Mouse (Mus musculus): ENCODE measurements at regions not wholly inside any gene's neighbourhood (a gene's known extent, or its start where the extent isn't known, plus 50 kb on each side); places are given as distances from the start of the nearest gene placed in this dataset.

DNA sequence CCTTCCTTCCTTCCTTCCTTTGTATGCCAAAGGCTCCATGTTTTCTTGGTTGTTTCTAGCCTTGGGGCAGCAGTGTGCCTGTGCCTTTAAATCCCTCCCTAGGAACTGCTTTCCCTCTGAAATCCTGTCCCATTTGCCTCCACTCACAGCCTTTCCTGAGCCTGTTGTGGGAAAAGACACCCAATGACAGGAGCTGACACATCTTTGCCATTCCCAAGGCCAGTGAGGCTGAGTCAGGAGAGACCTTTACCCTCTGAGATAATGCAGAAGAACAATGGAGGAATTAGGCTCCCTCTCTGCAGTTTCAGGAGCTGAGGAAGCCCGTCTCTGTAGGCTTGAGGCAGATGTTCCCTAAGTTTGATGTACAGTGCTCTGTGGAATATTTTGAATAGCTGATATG lies 480.2 kb downstream of the Rnf144b start:
- DNase-seq, result no peak

- DNase-seq, result no peak
These were observed 489.0 kb downstream of the Rnf144b start for GRCm38 (mm10) chr13:47611439-47611838.

DNA sequence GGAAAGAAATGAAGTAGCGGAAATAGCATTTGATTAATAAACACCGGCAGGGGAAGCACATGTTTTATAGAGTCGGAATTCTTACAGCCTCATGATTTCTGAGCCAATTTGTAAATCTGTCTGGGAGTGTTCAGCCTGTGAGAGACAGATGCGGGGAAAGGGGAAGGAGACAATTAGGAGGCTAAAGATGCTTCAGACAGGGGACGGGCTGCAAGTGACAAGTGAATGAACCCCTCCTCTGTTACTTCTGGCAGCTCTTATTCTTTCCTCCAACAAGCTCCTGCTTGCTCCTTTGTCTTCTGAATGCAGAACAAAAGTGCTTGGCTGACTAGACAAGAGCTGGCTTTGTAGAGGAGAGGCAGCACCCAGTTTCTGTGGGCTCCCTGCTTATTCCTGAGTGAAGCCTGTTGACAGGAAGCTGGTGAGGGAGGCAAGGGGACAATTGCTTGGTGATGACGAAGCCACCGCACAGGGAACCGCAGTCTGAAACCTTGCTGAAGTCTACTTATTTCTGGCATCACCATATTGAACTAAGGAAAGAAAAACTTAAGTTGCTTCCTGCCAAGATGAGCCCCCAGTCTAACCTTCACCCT lies 514.2 kb downstream of the Rnf144b start:
- no peak for DNase-seq

GRCm38 (mm10) chr13:47642341-47642740 lies 519.9 kb downstream of the Rnf144b start:
- no peak for DNase-seq

DNA sequence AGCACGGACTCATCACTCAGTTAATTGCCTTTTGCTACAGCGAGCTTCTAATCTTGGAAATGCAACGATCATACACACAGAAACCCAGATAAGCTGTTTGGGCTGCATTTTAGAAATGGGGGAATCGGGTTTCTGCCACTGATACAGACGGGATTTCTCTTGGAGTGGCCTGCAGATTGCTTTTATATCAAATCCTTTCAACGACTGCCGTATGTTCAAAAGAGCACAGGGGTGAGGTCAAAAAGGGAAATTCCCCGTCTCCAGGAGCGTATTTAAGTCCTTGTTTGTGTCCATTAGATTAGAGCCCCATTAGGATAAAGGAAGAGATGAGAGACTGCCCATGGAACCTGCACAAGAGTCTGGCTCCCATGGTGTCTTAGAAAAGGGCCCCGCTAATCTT lies 522.6 kb downstream of the Rnf144b start:
- DNase-seq, result no peak

GRCm38 (mm10) chr13:47647693-47648092 lies 525.2 kb downstream of the Rnf144b start:
- no peak for DNase-seq

DNA sequence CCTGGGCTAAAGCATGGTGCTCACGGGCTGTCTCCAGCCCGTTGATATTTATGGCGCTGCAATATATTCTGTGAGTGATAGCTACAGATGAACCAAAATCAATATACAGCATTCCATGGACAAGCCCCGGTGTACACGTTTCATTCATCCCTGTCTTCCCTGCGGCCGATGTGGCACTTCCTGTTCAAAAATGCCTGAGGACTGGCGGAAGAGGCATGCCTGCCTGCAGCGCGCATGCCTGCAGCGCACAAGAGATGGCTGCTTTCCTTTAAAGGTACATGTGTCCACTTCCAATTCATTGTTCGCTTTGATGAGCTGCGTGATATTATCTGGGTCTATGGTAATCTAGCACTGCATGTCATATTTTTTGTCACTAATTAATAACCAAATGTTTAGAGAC lies 527.6 kb downstream of the Rnf144b start:
- DNase-seq, result no peak

- DNase-seq, result no peak
These were observed 544.0 kb downstream of the Rnf144b start for GRCm38 (mm10) chr13:47666470-47666869.

- peak; percentile 93 for DNase-seq
These were observed 544.7 kb downstream of the Rnf144b start for GRCm38 (mm10) chr13:47666956-47667701.

GRCm38 (mm10) chr13:47688131-47688530 lies 565.7 kb downstream of the Rnf144b start:
- no peak for DNase-seq

DNA sequence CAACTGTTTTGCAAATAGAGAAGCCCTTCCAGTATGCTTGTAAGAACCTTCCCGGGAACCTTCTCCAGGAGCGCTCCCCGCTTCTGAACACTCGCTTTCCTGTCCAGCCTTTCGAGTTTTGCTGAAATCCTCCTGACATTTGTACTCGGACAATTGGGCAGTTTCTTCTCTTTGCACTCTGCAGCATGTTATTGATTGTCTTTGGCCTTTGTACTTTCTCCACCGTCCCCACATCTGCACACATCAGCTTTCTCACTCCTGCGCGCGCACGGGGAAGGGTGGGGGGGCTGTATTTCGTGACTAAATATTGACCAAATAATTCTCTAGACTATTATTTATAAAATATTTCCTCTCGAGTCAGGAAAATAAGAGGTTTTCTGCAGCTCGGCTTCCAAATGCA lies 567.2 kb upstream of the Id4 start:
- DNase-seq, result no peak

GRCm38 (mm10) chr13:47695877-47696276 lies 565.2 kb upstream of the Id4 start:
- DNase-seq, result no peak

DNA sequence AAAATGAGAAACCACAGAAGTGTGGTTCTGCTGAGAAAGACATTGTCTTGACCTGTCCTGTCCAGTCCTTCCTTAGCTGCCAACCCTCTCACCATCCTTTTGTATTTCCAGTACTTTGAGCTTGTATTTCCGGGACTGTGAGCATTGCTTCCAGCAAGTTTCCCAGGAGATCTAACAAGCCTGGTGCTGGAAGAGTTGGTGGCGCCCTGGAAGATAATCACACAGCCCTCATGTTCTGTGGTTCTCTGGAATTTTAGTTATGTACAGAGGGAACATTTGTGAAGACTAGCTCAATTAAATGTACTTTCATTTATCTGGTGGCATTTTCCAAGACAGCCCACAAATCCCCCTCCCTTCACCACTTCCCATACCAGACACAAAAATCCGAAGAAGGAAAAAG lies 560.5 kb upstream of the Id4 start:
- DNase-seq, result no peak

GRCm38 (mm10) chr13:47707961-47708609 lies 552.9 kb upstream of the Id4 start:
- peak; percentile 17 for DNase-seq

- DNase-seq, result no peak
These were observed 551.7 kb upstream of the Id4 start for GRCm38 (mm10) chr13:47709323-47709722.

DNA sequence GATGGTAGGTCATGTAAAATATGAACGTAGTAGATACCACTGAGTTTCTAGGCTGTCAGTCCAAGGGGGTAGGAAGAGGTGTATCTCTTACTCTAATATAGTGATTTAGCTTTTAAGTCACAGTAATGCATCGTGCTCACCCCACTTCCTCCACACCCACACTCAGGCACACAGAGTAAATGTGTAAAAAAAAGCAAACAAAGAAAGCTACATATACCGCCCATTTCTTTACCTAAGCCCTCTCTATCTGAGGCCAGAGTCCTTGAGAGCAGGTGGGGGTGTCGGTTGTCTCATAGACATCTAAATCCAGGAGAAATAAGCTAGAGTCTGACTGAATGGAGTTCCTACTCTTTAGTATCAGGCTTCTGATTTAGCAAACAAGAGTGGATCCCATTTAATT lies 548.5 kb upstream of the Id4 start:
- DNase-seq, result no peak

DNA sequence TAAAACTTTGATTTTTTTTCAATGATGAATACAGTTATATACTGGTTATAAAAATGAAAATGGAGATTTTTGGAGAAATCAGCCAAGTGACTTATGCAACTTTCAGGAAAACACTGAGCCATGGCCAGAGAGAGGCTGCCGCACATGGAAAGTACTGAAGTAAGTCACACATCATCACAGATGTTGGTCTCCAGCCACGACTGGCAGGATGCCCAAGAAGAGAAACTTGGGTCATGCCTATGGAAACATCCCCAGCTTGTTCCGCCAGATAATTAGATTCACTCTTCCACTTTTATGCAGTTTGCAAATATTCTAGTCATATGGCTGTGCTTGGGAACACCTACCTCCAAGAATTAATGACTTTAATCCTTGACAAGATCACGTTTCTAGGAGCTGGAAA lies 544.8 kb upstream of the Id4 start:
- DNase-seq, result no peak

DNA sequence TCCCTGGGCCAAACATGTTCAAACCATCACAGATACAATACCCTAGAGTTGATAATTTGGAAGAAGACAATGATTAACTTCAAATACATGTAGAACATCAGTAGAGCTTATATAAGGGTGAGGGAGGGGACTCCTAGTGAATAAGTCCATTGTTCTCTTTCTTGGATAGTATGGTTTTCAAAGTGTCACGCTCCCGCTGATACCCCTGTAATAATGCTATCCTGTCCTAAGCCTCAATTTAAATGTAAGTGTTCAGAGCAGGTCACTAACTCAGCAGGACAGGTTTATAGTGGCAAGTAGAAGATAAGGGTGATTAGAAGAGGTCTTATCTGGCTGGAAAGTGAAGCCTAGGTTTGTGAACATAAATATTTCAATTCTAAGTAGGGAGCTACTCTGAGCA lies 540.4 kb upstream of the Id4 start:
- DNase-seq, result no peak

DNA sequence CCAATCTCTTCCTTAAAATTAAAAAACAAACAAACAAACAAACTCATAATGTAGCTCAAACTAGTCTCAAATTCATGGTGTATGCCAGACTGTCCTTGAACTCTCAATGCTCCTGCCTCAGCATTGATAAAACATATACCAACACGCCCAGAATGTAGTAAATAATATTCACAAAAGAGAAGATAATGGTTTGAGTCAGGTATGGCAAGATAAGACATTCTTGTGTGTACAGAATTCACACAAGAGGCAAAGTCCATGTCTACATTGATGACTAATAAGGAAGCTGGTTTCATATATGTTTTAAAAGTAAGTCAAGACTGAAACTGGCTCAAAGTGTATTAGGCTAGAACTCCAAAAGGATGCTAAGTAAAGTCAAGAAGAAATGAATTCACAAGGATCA lies 526.6 kb upstream of the Id4 start:
- DNase-seq, result no peak

DNA sequence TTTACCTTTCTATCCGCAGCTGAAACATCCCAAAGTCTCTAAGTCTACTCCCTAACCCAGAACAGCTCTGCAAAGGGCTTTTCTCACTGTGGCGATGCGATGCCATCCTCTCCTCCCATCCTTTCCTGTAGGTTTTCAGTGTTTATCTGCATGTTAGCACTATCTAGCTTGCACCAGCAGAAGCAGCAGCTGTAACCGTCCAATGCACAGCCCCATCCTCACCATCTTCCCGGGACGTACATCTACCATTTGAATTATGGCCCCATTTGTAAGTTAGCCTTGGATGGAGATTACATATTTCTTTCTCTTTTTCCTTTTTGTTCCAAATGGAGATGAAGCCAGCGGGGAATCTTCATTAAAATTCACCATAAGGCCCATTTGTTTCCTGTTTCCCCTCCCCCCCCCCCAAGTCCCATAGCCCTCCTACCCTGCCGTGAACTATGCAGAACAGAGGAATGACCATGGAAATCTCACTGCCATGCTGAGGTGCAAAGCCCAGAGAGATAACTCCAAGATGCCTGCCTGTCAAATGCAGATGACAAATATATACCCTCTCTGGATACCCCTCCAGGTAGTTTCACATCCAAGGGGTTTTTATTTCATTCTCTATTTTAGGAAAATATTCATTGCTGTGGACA lies 525.5 kb upstream of the Id4 start:
- no peak for DNase-seq

GRCm38 (mm10) chr13:47748906-47749305 lies 512.1 kb upstream of the Id4 start:
- DNase-seq, result no peak

- no peak for DNase-seq
These were observed 510.0 kb upstream of the Id4 start for GRCm38 (mm10) chr13:47751033-47751432.

DNA sequence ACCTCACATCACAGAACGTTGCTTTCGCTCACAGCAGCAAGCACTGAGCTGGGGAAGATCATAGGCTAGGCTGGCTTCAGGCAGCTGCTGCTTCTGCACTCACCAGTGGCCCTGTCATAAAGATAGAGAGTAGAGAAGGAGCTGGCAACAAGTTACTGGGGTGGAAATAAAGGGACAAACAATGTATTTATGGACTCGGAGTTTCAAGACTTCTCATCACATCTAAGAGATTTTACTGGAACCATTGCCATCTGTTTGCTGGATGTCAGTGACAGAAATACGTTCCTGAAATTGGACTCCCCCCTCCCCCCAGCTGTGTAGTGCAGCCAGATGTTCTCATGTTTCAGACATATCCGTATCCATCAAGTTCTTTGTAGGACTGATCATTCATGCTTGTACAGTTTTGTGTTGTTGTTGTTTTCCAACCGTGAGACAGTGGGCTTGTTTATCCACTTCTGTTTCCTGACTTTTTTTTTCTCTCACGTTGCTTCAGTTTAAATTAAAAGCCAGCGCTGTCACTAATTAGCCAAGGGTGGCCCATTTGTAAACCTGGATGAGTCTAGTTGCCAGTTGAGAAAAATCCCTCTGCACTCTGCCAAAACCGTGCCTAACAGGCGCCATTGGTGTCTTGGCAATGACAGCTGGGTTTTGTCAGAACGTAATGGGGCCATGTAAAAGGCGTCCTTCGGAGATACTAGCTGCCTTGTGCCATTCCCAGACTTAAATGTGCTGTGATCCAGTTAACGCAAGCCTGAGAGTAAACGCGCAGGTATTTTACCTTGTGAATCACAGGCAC lies 496.0 kb upstream of the Id4 start:
- no peak for DNase-seq

Data from right cerebral cortex, postnatal 14 days (tissue).